Mouse (Mus musculus) hematopoietic multipotent progenitor cell, adult 10-12 weeks (in vitro differentiated cells): ENCODE measurements around the gene Gm21103. TPM values are rescaled to one million over a fixed set of nuclear protein-coding genes. Genes with fewer than 3 reads are reported as not detected.

Experiments
- polyA plus RNA-seq: library from polyadenylated mRNA; stranded (reverse); fragments of >175 nt; gene quantifications from 2 replicates; pipeline ENCODE4 v1.2.3, GENCODE M21; 2012; ENCODE audit warnings: low replicate concordance

Gm21103 gene
- not detected in 2 replicates for polyA plus RNA-seq

GRCm38 (mm10) chr14:6304743-6305142 is at the start of gene Gm21103:
Gene Gm21103 (minus strand): TSS chr14:6304843.

GRCm38 (mm10) chr14:6343578-6343977 is 38.9 kb upstream of the Gm21103 start, which contains the start of gene Gm3618:
Gene Gm3618 (minus strand): TSS chr14:6343678.

DNA sequence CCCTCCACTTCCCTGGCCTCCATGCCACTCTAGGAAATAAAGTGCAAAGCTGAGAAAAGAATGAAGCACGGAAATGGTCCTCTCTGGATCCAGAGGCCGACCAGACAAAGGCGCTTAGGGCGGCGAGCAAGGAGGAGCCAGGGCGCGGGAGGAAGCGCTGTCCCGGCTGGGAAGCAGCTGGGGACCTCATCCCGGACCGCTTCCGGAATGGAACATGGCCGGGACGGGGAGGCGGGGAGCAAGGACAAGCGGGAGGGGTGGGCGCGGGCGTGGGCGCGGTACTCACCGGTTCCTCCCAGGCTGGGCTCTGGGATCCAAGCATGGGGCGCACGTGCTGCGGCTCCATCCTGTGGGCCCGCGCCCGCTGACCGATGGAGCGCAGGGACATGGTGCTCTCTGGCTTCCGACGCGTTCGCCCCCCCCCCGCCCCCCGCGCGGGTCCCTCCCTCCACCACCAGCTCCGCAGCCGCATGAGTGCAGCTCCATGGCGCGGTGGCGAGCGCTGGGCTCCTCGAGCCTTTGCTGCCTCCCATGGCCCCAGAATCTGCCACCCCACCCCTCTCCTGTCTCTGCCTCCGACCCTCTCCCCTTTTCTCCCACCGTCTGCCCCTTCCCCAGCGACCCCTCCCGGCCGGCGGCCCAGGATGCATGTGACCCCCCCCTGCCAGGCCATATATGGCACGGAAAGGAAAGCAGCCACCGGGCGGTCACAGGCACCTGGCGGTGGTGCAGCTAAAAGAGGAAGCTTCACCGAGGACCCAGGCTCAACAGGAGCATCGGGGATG is 17.5 kb downstream of the Gm21103 start, which contains the start of gene Gm3411:
TSS of gene Gm3411 (minus strand) at position 320 of the 785 bp plus-strand sequence.

Other genes starting within 250 kb of the Gm21103 start
- not detected in 2 replicates for gene Gm6337, start 246.6 kb downstream of the Gm21103 start, polyA plus RNA-seq
- gene Gm8206, start 210.9 kb downstream of the Gm21103 start, polyA plus RNA-seq = not detected in 2 replicates
- gene Gm3468, start 196.2 kb downstream of the Gm21103 start, polyA plus RNA-seq = not detected in 2 replicates
- not detected in 2 replicates for gene Gm3476, start 179.0 kb downstream of the Gm21103 start, polyA plus RNA-seq
- gene Gm21560, start 85.6 kb downstream of the Gm21103 start, polyA plus RNA-seq = not detected in 2 replicates
- gene Gm3411, start 17.6 kb downstream of the Gm21103 start, polyA plus RNA-seq = not detected in 2 replicates
- gene Gm3618, start 38.8 kb upstream of the Gm21103 start, polyA plus RNA-seq = not detected in 2 replicates
- not detected in 2 replicates for gene Gm16440, start 85.5 kb upstream of the Gm21103 start, polyA plus RNA-seq
- not detected in 2 replicates for gene Gm3591, start 107.6 kb upstream of the Gm21103 start, polyA plus RNA-seq
- gene Gm3594, start 139.8 kb upstream of the Gm21103 start, polyA plus RNA-seq = not detected in 2 replicates
- not detected in 2 replicates for gene Gm8356, start 232.4 kb upstream of the Gm21103 start, polyA plus RNA-seq